Mouse (Mus musculus) limb, embryonic 15.5 days (tissue): ENCODE results near the gene Chfr. TPM values are rescaled to one million over a fixed set of nuclear protein-coding genes. Genes with fewer than 3 reads are reported as not detected.
"Not testable (repeated sequence)": the region's sequence is repeated elsewhere in the genome, so short reads cannot be mapped to it uniquely, and the experiment has no call there.

Experiments used
- ATAC-seq: fragments of 200-750 bp; cut with Nextera tagmentation; 2 replicates; pipeline ENCODE4 v1.8.0; 2017; ENCODE audit warnings: low read depth, moderate TSS enrichment; ENCODE audit not compliant: insufficient number of reproducible peaks, low FRiP score, low TSS enrichment
- H3K27ac ChIP-seq: fragments of 300-500 bp; sonication (generic); 2 replicates; pipeline ENCODE4 v1.5.1; 2015; ENCODE audit warnings: moderate library complexity, mild to moderate bottlenecking, inconsistent platforms
- H3K27me3 ChIP-seq: fragments of 300-500 bp; sonication (generic); 2 replicates; pipeline ENCODE4 v1.6.1; 2015; ENCODE audit warnings: inconsistent platforms
- H3K36me3 ChIP-seq: fragments of 300-500 bp; sonication (generic); 2 replicates; pipeline ENCODE4 v1.6.1; 2015; ENCODE audit warnings: inconsistent platforms
- H3K4me1 ChIP-seq: fragments of 300-500 bp; sonication (generic); 2 replicates; pipeline ENCODE4 v1.6.1; 2015; ENCODE audit warnings: inconsistent platforms
- H3K4me2 ChIP-seq: fragments of 300-500 bp; sonication (generic); 2 replicates; pipeline ENCODE4 v1.6.1; 2015; ENCODE audit warnings: mild to moderate bottlenecking, inconsistent platforms
- H3K4me3 ChIP-seq: fragments of 300-500 bp; sonication (generic); 2 replicates; pipeline ENCODE4 v1.5.1; 2015; ENCODE audit warnings: mild to moderate bottlenecking, inconsistent platforms
- H3K9ac ChIP-seq: fragments of 300-500 bp; sonication (generic); 2 replicates; pipeline ENCODE4 v1.6.1; 2015; ENCODE audit warnings: inconsistent platforms
- H3K9me3 ChIP-seq: fragments of 300-500 bp; sonication (generic); 2 replicates; pipeline ENCODE4 v1.6.1; 2016; ENCODE audit warnings: inconsistent platforms
- WGBS: fragments of 180-500 bp; shearing (Covaris S2); methylation state at CpG from one replicate; pipeline ENCODE4 v1.1.7; 2015; 5-methylcytosine and 5-hydroxymethylcytosine counted together
- polyA plus RNA-seq: library from polyadenylated mRNA; unstranded; fragments of >200 nt; fragmentation: Nextera tagmentation; extraction: Ambion mirVana; gene quantifications from 2 replicates; pipeline ENCODE4 v1.2.1, GENCODE M21; 2015

The Chfr gene
- polyA plus RNA-seq, 1 experiment from 2014 or later, result 35.0 TPM

DNA sequence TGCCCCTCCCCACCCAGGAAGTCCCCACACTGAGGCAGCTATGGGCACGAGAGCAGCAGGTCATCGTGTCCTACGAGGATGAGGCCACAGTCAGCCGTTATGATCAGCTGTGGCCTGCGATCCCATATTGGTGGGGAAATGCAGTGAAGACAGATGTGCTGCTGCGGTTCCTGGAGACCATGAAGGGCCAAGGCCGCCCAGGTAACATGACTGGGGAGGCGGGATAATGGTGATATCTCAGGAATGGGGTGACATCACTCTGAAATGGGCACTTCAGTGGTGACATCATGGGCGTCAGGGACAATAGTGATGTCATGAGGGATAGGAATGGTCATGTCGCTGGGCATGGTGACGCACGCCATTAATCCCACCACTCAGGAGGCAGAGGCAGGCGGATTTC is 33.2 kb upstream of the Chfr start:
- no peaks in the 10 kb centered on the region for H3K9me3 ChIP-seq
- H3K27me3 ChIP-seq, result peaks cover 6% of the 10 kb centered on the region; the same call in 1 of the 2 replicates
- H3K4me1 ChIP-seq, result peaks cover 40% of the 10 kb centered on the region
- H3K36me3 ChIP-seq, result peaks cover 41% of the 10 kb centered on the region
- no peak for ATAC-seq
- no peak overlapping the region for H3K4me2 ChIP-seq
- no peak overlapping the region for H3K4me3 ChIP-seq
- no peak overlapping the region for H3K27ac ChIP-seq
- no peak overlapping the region for H3K9ac ChIP-seq
- WGBS, result 91% methylated on average over 13 of the region's 13 CpGs

- no peak overlapping the region for H3K4me3 ChIP-seq
- ATAC-seq, result no peak
- H3K4me1 ChIP-seq, result peaks cover 40% of the 10 kb centered on the region
- no peaks in the 10 kb centered on the region for H3K9me3 ChIP-seq
- no peak overlapping the region for H3K27ac ChIP-seq
- H3K4me2 ChIP-seq, result no peak overlapping the region
- peaks cover 6% of the 10 kb centered on the region; the same call in 1 of the 2 replicates for H3K27me3 ChIP-seq
- H3K36me3 ChIP-seq, result peaks cover 41% of the 10 kb centered on the region
- H3K9ac ChIP-seq, result no peak overlapping the region
- WGBS, result 94% methylated on average over 19 of the region's 19 CpGs
Measured at GRCm38 (mm10) chr5:110102853-110103625, 32.6 kb upstream of the Chfr start.

- ATAC-seq, result no peak
- Histone ChIP-seq H3K27me3 (peaks cover 6% of the 10 kb centered on the region; the same call in 1 of the 2 replicates), H3K4me1 (peaks cover 39% of the 10 kb centered on the region), H3K27ac (no peak overlapping the region), H3K36me3 (peaks cover 41% of the 10 kb centered on the region), H3K4me3 (no peak overlapping the region), H3K9me3 (no peaks in the 10 kb centered on the region), H3K4me2 (no peak overlapping the region), H3K9ac (no peak overlapping the region)
- WGBS, result 95% methylated on average over 27 of the region's 27 CpGs
Measured at GRCm38 (mm10) chr5:110103901-110104615, 31.6 kb upstream of the Chfr start.

DNA sequence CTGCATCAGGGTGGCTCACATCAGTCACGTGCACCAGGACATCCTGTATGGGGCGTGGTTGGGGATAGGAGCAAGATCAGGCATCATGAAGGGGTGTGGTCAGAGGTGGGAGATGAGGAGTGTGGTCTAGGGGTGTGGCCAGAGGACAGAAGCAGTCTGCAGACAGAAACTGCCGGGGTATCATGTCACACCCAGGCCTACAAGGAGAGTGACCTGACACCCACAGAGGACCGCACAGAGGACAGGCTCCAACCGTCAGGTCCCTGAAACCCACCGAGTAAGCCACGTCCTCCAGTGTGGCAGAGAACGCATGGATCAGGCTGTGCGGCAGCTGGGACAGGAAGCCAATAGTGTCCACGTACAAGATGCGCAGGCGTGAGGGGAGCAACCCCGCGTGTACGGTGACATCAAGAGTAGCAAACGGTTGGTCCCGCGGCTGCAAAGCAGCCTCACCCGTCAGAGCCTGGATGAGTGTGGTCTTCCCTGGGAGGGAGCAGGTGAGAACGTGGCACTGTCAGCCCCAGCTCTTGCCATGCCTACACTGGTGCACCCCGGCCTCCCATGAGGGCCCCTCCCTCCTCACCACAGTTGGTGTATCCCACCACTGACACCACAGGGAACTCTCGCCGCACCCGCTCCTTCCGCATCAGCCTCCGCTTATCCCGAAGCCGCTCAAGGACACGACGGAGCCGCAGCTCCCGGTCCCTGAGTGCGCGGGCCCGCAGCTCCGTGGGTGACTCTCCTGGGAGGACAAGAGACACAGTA is 30.8 kb upstream of the Chfr start:
- H3K4me2 ChIP-seq, result no peak overlapping the region
- H3K9me3 ChIP-seq, result no peaks in the 10 kb centered on the region
- WGBS, result 95% methylated on average over 36 of the region's 36 CpGs
- no peak overlapping the region for H3K4me3 ChIP-seq
- peaks cover 41% of the 10 kb centered on the region for H3K36me3 ChIP-seq
- H3K4me1 ChIP-seq, result peaks cover 38% of the 10 kb centered on the region
- H3K27ac ChIP-seq, result no peak overlapping the region
- H3K9ac ChIP-seq, result no peak overlapping the region
- H3K27me3 ChIP-seq, result peaks cover 6% of the 10 kb centered on the region; the same call in 1 of the 2 replicates
- ATAC-seq, result no peak

- peak overlapping the region; percentile 83 for H3K4me2 ChIP-seq
- peaks cover 41% of the 10 kb centered on the region for H3K36me3 ChIP-seq
- H3K4me1 ChIP-seq, result peaks cover 29% of the 10 kb centered on the region
- H3K9me3 ChIP-seq, result no peaks in the 10 kb centered on the region
- ATAC-seq, result no peak
- H3K27me3 ChIP-seq, result peaks cover 3% of the 10 kb centered on the region; the same call in 1 of the 2 replicates
- no peak overlapping the region for H3K9ac ChIP-seq
- H3K4me3 ChIP-seq, result peak overlapping the region; percentile 87
- WGBS, result 95% methylated on average over 26 of the region's 26 CpGs
- peak overlapping the region; percentile 99; the same call in 1 of the 2 replicates for H3K27ac ChIP-seq
Measured at GRCm38 (mm10) chr5:110106140-110106871, 29.3 kb upstream of the Chfr start.

DNA sequence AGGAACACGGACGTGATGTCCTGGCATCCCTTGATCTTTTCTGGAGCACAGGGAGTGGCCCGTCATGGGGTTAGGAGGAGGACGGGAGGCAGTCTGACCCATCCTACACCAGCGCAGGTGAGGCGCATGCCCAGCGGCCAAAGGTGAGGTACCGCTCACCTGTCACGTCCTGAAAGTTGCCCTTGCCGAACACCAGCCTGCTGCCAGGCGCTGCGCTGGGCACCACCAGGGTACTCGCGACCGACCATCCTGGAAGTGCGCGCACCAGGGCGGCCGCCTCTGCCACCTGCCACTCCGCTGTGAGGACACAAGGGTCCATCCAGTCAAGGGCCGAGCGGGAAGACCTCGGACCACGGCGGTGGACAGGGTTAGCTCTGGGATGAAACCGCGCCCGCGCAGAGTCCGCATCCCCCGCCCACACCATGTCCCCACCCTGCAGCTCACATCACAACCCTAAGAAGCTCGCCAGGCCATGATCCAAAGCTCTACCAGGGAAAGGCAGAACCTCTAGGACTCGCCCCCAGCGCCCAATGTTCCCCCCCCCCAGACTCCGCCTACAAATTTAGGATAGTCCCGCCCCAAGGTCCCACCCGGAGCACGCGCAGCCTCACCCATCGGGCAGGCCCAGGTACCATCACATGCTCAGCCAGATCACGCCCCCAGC is 28.6 kb upstream of the Chfr start:
- peak overlapping the region; percentile 87 for H3K4me3 ChIP-seq
- H3K4me1 ChIP-seq, result peaks cover 22% of the 10 kb centered on the region
- peak; percentile 67; the same call in 1 of the 2 replicates for ATAC-seq
- H3K27me3 ChIP-seq, result no peaks in the 10 kb centered on the region
- H3K27ac ChIP-seq, result peak overlapping the region; percentile 99
- H3K9me3 ChIP-seq, result no peaks in the 10 kb centered on the region
- 18% methylated on average over 40 of the region's 41 CpGs for WGBS
- H3K4me2 ChIP-seq, result peak overlapping the region; percentile 83
- peak overlapping the region; percentile 85 for H3K9ac ChIP-seq
- H3K36me3 ChIP-seq, result peaks cover 41% of the 10 kb centered on the region

DNA sequence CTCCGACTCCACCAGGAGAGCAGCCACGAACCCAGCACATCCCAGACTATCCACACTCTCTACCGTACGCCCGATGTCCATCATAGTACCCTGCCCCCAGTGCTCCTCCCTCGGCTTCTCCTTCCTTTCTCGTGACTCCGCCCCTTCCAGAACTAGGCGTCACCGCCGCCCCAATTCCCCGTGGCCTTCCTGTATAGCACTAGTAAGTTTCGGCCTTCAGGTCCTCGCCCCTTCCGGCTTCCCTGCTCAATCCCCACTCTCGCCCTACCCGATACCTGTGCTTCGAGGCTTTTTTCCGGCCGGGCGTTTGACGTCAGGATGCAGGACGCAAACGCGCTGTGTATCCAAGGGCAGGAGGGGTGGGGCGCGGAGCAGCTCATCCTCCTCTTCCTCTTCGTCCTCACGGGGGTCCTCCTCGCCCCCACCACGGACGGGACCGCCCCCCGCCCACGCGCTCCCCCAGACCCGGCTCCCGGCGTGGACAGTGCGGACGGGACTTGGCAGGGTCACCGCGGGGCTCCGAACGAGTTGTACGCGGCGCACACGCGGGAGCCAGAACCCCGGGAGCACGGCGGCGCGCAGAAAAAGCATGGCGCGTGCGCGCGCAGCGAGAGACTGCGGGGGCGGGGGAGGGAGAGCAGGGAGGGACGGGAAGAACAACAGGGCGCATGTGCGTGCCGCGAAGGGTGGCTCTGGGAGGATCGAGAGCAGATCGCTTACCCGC is 27.9 kb upstream of the Chfr start, which contains the start of gene Gtpbp6:
Gene Gtpbp6, minus strand, starts transcription at position 617 of the 724 bp plus-strand sequence.
- peak within 1 kb of the TSS; percentile 87 for H3K4me3 ChIP-seq
- H3K36me3 ChIP-seq, result peaks cover 42% of the 10 kb centered on the region
- under 1% methylated on average over 70 of the region's 71 CpGs for WGBS
- no peaks in the 10 kb centered on the region for H3K9me3 ChIP-seq
- peak within 1 kb of the TSS; percentile 99 for H3K27ac ChIP-seq
- H3K4me2 ChIP-seq, result peak within 1 kb of the TSS; percentile 83
- peak within 1 kb of the TSS; percentile 85 for H3K9ac ChIP-seq
- ATAC-seq, result peak; percentile 89
- no peaks in the 10 kb centered on the region for H3K27me3 ChIP-seq
- peaks cover 18% of the 10 kb centered on the region for H3K4me1 ChIP-seq

GRCm38 (mm10) chr5:110108305-110108628 is 27.4 kb upstream of the Chfr start:
- peaks cover 42% of the 10 kb centered on the region for H3K36me3 ChIP-seq
- H3K9ac ChIP-seq, result no peak overlapping the region
- WGBS, result 0% methylated on average over 7 of the region's 7 CpGs

DNA sequence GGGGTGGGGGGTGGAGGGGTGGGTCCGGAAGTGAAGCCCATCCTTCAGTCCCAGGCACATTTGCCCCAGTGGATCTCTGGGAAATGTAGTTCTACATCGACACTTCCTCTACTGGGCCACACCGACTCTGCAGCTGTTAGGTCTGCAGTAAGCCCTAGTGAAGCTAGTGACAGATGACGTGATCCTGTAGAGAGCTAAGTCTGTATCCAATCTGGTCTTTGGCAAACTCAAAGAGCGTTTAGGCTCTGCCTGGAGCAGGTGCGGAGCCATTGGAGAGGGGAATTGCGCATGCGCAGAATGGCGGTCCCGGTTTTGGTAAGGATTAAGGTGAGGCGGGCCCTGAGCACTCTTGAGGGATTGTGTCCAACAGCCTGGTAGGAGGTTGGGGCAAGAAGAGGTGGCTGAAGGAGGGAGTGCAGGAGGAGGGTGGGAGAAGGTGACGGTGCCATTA is 25.6 kb upstream of the Chfr start, which contains the start of gene Zfp605:
Gene Zfp605, plus strand, starts transcription at position 102 of the 451 bp plus-strand sequence.
- under 1% methylated on average over 12 of the region's 12 CpGs for WGBS
- peak within 1 kb of the TSS; percentile 59 for H3K4me2 ChIP-seq
- H3K27me3 ChIP-seq, result no peaks in the 10 kb centered on the region
- H3K27ac ChIP-seq, result peak within 1 kb of the TSS; percentile 76
- peak; percentile 46 for ATAC-seq
- H3K9ac ChIP-seq, result peak within 1 kb of the TSS; percentile 33; the same call in 1 of the 2 replicates
- H3K4me3 ChIP-seq, result peak within 1 kb of the TSS; percentile 51
- H3K9me3 ChIP-seq, result no peaks in the 10 kb centered on the region
- H3K36me3 ChIP-seq, result peaks cover 28% of the 10 kb centered on the region
- H3K4me1 ChIP-seq, result peaks cover 18% of the 10 kb centered on the region

More at GRCm38 (mm10) chr5:110108305-110108628, 27.4 kb upstream of the Chfr start:
- peak overlapping the region; percentile 83 for H3K4me2 ChIP-seq
- ATAC-seq, result no peak
- no peaks in the 10 kb centered on the region for H3K27me3 ChIP-seq
- no peaks in the 10 kb centered on the region for H3K9me3 ChIP-seq
- peaks cover 18% of the 10 kb centered on the region for H3K4me1 ChIP-seq
- peak overlapping the region; percentile 99 for H3K27ac ChIP-seq
- peak overlapping the region; percentile 87 for H3K4me3 ChIP-seq

- H3K4me3 ChIP-seq, H3K9me3 ChIP-seq, H3K27me3 ChIP-seq, H3K4me1 ChIP-seq, H3K9ac ChIP-seq, ATAC-seq, H3K4me2 ChIP-seq, H3K27ac ChIP-seq: not testable (repeated sequence)
- 85% methylated on average over 3 of the region's 3 CpGs for WGBS
- H3K36me3 ChIP-seq, result peaks cover 30% of the 10 kb centered on the region
Measured at GRCm38 (mm10) chr5:110122380-110122779, 13.3 kb upstream of the Chfr start.
